Mouse (Mus musculus): ENCODE measurements around the gene Tldc1.

DNA sequence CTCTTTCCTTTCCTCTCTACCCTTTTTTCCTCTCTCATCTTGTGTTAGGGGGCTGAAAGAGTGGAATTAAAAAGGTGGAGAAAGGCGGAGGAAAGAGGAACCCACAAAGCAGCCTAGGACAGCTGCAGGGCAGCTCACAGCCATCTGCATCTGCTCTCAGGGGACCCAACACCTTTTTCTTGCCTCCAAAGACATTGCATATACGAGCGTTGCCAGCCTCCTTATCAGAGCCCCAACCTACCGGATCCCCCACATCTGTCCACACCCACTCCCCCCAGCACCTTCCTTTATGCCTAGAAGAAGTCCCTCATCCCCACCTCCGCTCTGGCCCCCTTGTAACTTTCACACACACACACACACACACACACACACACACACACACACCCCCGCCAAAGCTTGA is 5.4 kb upstream of the Tldc1 start:
- TF ChIP-seq CTCF (IDR thresholded peaks at IDR 0.05; ENCODE audit: borderline replicate concordance, extremely low read depth, insufficient read depth, insufficient read length) (no peak), POLR2A (IDR thresholded peaks at IDR 0.05; ENCODE audit: borderline replicate concordance, extremely low read depth, insufficient read depth, insufficient read length, poor library complexity, severe bottlenecking) (no peak)

All from brain, embryonic 14.5 days (tissue).